Mouse (Mus musculus) spleen, postnatal 14 days (tissue): ENCODE data around the gene Armc5.
A peak's percentile ranks its signal among the peaks of the same experiment; 100 is the strongest.

Experiments used
- DNase-seq, 2 experiments: peaks; one replicate each; pipeline ENCODE4 v3.0.0; 2021 to 2022; ENCODE audit warnings: low spot score in 2 of 2

The Armc5 gene

GRCm38 (mm10) chr7:128236856-128237592 is at the start of gene Armc5:
Gene Armc5, plus strand, starts transcription at chr7:128237342.
- DNase-seq: peak; percentile 71 to 83

- DNase-seq: no peak
Observed at GRCm38 (mm10) chr7:128201607-128202006, 35.5 kb upstream of the Armc5 start.

GRCm38 (mm10) chr7:128203071-128203470 is 34.1 kb upstream of the Armc5 start:
- no peak for DNase-seq

GRCm38 (mm10) chr7:128204179-128204578 is 33.0 kb upstream of the Armc5 start:
- DNase-seq: no peak

- DNase-seq: no peak
Observed at GRCm38 (mm10) chr7:128205695-128206094, 31.4 kb upstream of the Armc5 start.

GRCm38 (mm10) chr7:128206152-128206551 is 31.0 kb upstream of the Armc5 start, which contains the start of gene Cox6a2:
Gene Cox6a2, minus strand, starts transcription at chr7:128206387.
- no peak for DNase-seq

GRCm38 (mm10) chr7:128208187-128208586 is 29.0 kb upstream of the Armc5 start:
- DNase-seq: peak in 1 of 2 experiments; percentile 47

- no peak for DNase-seq
Observed at GRCm38 (mm10) chr7:128209826-128210225, 27.3 kb upstream of the Armc5 start.

GRCm38 (mm10) chr7:128219952-128220351 is 17.2 kb upstream of the Armc5 start:
- DNase-seq: no peak

GRCm38 (mm10) chr7:128220936-128221335 is 16.2 kb upstream of the Armc5 start:
- DNase-seq: no peak

GRCm38 (mm10) chr7:128231741-128232140 is 5.4 kb upstream of the Armc5 start:
- DNase-seq: no peak

GRCm38 (mm10) chr7:128234796-128235195 is 2.3 kb upstream of the Armc5 start:
- DNase-seq: no peak

GRCm38 (mm10) chr7:128235481-128235880 is 1.7 kb upstream of the Armc5 start:
- no peak for DNase-seq

GRCm38 (mm10) chr7:128236426-128236825 is 716 bp upstream of the Armc5 start:
- no peak for DNase-seq

GRCm38 (mm10) chr7:128237593-128237926 is 418 bp downstream of the Armc5 start:
- DNase-seq: no peak

- peak; percentile 100 for DNase-seq
Observed at GRCm38 (mm10) chr7:128237927-128238778, 1.0 kb downstream of the Armc5 start, which contains the start of gene 9130023H24Rik. Gene 9130023H24Rik, minus strand, starts transcription at chr7:128238031.

- DNase-seq: peak in 1 of 2 experiments; percentile 50
Observed at GRCm38 (mm10) chr7:128238991-128239390, 1.8 kb downstream of the Armc5 start.

GRCm38 (mm10) chr7:128240131-128240784 is 3.1 kb downstream of the Armc5 start:
- no peak for DNase-seq

- no peak for DNase-seq
Observed at GRCm38 (mm10) chr7:128242331-128242730, 5.2 kb downstream of the Armc5 start.

- no peak for DNase-seq
Observed at GRCm38 (mm10) chr7:128243921-128244320, 6.8 kb downstream of the Armc5 start.

- DNase-seq: no peak
Observed at GRCm38 (mm10) chr7:128244410-128245025, 7.4 kb downstream of the Armc5 start.

GRCm38 (mm10) chr7:128245547-128245946 is 8.4 kb downstream of the Armc5 start:
- DNase-seq: no peak
